Mouse (Mus musculus): Measurements from ENCODE around the gene Trub2. TPM values are rescaled to one million over a fixed set of nuclear protein-coding genes. Genes with fewer than 3 reads are reported as not detected.

Gene Trub2
- total RNA-seq, 1 experiment from 2014 or later: 31.3 TPM

DNA sequence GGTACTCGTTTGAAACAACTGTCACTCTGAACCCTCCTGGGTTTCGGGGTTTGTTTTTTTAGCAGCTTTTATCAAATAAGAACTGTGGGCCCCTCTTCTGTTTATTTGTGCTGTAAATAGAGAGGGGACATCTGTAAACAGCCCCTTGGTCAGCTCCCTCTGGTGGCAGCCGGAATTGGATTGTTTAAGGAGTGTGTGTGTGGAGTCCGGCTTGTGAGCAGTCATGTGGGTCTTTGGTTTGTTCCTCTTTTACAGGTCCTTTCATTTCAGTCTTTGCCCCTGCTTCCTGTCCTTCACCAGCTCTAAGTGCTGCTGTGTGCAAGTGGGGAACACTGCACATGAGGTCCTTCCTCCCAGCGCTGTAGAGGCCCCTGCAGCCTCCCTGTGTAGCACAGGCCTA, 48.9 kb downstream of the Trub2 start:
- ATAC-seq (replicated peaks in 1 of 2; ENCODE audit: insufficient read depth in 1 of 2, low FRiP score in 2 of 2, low TSS enrichment in 1 of 2, low read depth in 1 of 2, poor library complexity in 2 of 2, severe bottlenecking in 2 of 2): peak; percentile 79 to 91

DNA sequence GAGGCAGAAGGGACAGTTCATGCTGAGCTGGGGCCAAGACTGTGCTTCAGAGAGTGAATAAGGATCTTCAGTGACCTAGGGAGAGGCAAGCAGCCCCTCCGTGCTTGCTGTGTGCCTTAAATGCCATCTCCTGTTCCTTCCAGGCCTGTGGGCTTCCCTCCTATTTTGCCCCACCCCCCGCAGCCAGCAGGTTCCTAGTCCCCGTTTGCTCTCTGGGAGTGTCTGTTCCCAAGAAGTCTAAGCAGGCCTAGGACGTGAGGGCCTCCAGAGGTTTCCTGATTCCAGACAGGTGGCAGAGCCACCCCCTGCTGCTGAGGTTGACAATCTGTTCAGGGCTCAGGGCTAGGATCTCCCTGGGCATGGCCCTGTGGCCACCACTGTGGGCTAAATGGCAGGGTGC, 49.5 kb downstream of the Trub2 start:
- no peak for ATAC-seq (replicated peaks in 1 of 2; ENCODE audit: insufficient read depth in 1 of 2, low FRiP score in 2 of 2, low TSS enrichment in 1 of 2, low read depth in 1 of 2, poor library complexity in 2 of 2, severe bottlenecking in 2 of 2)

- ATAC-seq (replicated peaks in 1 of 2; ENCODE audit: insufficient read depth in 1 of 2, low FRiP score in 2 of 2, low TSS enrichment in 1 of 2, low read depth in 1 of 2, poor library complexity in 2 of 2, severe bottlenecking in 2 of 2): no peak
These were observed 50.9 kb downstream of the Trub2 start for GRCm38 (mm10) chr2:29737209-29737925.

DNA sequence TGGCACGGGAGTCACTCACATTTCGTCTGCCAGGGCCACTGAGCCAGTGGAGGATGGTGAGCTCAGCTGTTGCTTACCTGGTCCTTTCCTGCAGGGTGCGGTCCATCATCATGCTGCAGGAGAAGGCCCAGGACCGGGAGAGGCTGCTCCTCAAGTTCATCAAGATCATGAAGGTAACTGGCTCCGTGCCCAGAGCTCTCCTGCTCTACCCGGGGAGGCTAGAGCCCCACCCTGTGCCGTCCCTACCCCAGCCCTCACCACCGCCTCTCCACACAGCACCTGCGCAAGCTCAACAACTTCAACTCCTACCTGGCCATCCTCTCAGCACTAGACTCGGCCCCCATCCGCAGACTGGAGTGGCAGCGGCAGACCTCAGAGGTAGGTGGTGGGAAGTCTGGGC, 52.6 kb downstream of the Trub2 start:
- no peak for ATAC-seq (replicated peaks in 1 of 2; ENCODE audit: insufficient read depth in 1 of 2, low FRiP score in 2 of 2, low TSS enrichment in 1 of 2, low read depth in 1 of 2, poor library complexity in 2 of 2, severe bottlenecking in 2 of 2)

DNA sequence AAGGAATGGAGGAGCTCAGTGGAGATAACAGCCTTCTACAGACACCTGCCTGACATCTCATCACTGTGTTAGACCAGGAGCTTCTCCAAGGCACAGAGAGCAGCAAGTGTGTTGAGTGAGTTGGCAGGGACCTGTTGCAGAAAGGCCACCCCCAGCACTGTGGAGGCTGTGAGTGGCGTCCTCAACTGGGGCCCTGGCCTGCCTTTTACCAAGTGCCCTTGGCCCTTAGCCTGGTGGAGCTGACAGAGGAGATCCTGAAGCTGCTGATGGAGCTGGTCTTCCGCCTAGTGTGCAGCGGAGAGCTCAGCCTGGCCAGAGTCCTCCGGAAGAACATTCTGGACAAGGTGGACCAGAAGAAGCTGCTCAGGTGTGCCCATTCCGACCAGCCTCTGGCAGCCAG, 55.0 kb downstream of the Trub2 start:
- no peak for ATAC-seq (replicated peaks in 1 of 2; ENCODE audit: insufficient read depth in 1 of 2, low FRiP score in 2 of 2, low TSS enrichment in 1 of 2, low read depth in 1 of 2, poor library complexity in 2 of 2, severe bottlenecking in 2 of 2)

GRCm38 (mm10) chr2:29732559-29732958, 55.7 kb downstream of the Trub2 start:
- ATAC-seq (replicated peaks in 1 of 2; ENCODE audit: insufficient read depth in 1 of 2, low FRiP score in 2 of 2, low TSS enrichment in 1 of 2, low read depth in 1 of 2, poor library complexity in 2 of 2, severe bottlenecking in 2 of 2): no peak

DNA sequence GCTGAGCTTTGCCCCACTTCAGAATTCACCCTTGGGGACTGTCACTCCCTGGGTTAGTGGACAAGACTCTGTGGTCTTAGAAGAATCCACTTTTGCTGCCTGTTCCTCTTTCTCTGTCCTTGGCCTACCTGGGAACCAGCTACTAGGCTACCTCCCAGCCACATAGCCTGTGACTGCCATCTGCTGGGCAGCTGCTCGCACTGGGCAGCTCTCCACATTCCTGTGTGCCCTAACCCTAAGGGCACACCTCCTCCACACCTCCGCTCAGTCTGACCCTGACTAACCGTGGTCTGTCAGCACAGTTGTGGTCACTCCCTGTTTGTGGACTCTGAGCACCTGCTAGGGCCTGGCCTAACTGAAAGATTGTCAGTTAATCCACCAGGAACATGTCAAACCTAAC, 56.8 kb downstream of the Trub2 start:
- ATAC-seq (replicated peaks in 1 of 2; ENCODE audit: insufficient read depth in 1 of 2, low FRiP score in 2 of 2, low TSS enrichment in 1 of 2, low read depth in 1 of 2, poor library complexity in 2 of 2, severe bottlenecking in 2 of 2): peak; percentile 69 to 89

DNA sequence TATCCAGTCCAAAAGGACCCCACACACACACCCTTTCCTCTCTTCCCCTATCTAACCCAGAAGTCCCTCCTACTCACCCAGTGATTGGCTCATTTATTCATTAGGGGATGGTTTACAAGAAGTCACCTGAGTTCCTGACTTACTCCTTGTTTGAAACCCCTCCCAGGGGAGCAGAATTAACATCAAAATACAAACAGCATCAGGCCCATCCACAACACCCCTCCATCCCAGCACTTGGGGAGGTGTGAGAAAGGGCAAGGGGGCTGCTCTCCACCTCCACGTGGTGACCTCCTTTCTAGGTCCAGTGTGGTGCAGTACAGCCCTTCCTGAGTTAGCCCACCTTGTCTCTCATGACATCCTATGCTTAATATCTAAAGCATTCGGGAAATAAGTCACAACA, 58.8 kb downstream of the Trub2 start:
- ATAC-seq (replicated peaks in 1 of 2; ENCODE audit: insufficient read depth in 1 of 2, low FRiP score in 2 of 2, low TSS enrichment in 1 of 2, low read depth in 1 of 2, poor library complexity in 2 of 2, severe bottlenecking in 2 of 2): no peak

- ATAC-seq (replicated peaks in 1 of 2; ENCODE audit: insufficient read depth in 1 of 2, low FRiP score in 2 of 2, low TSS enrichment in 1 of 2, low read depth in 1 of 2, poor library complexity in 2 of 2, severe bottlenecking in 2 of 2): peak; percentile 9 to 36; a peak in 2 of 4 replicates
These were observed 63.5 kb downstream of the Trub2 start for GRCm38 (mm10) chr2:29724664-29725365.

DNA sequence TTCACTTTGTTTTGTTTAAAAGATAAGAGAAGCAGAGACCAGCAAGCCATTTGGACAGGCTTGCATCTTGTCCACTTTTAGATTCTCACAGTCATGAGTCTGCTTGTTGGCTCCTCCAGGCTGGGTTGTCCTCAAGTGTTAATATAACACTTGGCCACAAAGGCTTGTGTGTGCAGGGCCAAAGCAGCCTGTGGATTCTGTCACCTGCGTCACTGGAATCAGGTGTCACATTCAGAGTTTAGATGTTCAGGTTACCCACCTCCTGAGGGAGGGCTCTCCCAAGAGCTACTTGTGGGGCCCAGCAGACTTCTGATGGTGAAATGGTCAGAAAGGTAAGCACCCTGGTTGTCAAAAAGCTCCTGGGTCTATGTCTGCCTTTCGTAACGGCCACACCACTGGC, 65.2 kb downstream of the Trub2 start:
- ATAC-seq (replicated peaks in 1 of 2; ENCODE audit: insufficient read depth in 1 of 2, low FRiP score in 2 of 2, low TSS enrichment in 1 of 2, low read depth in 1 of 2, poor library complexity in 2 of 2, severe bottlenecking in 2 of 2): no peak

GRCm38 (mm10) chr2:29718581-29718980, 69.7 kb downstream of the Trub2 start:
- ATAC-seq (replicated peaks in 1 of 2; ENCODE audit: insufficient read depth in 1 of 2, low FRiP score in 2 of 2, low TSS enrichment in 1 of 2, low read depth in 1 of 2, poor library complexity in 2 of 2, severe bottlenecking in 2 of 2): no peak

GRCm38 (mm10) chr2:29716691-29717090, 71.6 kb downstream of the Trub2 start:
- no peak for ATAC-seq (replicated peaks in 1 of 2; ENCODE audit: insufficient read depth in 1 of 2, low FRiP score in 2 of 2, low TSS enrichment in 1 of 2, low read depth in 1 of 2, poor library complexity in 2 of 2, severe bottlenecking in 2 of 2)

DNA sequence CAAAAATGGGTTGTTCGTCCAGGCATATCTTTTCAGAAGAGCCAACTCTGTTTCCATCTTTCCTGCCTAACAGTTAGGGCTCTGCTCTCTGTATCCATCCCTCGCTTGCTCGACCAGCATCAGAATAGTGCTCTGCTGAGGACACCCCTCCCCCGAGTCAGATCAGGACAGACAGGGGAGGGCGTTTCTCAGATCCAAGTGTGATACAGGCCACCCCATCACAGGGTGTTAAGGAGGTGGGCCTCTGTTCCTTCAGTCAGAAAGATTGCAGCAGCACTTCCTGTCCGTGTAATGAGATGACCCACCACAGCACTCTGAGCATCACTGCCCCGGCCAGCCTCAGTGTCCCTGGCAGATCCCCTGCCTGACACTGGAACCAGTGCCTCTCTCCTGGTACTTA, 72.2 kb downstream of the Trub2 start:
- no peak for ATAC-seq (replicated peaks in 1 of 2; ENCODE audit: insufficient read depth in 1 of 2, low FRiP score in 2 of 2, low TSS enrichment in 1 of 2, low read depth in 1 of 2, poor library complexity in 2 of 2, severe bottlenecking in 2 of 2)

DNA sequence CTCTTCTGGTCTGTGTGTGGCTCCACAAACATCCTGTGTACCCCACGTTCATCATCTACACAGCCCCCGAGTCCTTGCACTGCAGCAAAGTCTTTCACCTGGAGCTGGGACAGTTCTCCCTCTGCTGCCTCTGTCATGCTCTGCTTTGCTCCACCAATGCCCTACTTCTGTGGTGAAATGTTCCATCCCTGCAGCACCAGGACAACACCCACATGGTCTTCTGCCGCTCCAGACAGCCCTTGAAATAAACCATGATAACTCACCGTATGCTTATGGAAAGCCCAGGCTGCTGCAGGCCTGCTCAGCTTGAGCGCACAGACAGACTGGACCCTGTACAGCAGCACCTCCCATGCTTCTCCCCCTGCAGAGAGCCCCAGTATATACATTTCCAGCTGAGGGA, 74.2 kb downstream of the Trub2 start:
- no peak for ATAC-seq (replicated peaks in 1 of 2; ENCODE audit: insufficient read depth in 1 of 2, low FRiP score in 2 of 2, low TSS enrichment in 1 of 2, low read depth in 1 of 2, poor library complexity in 2 of 2, severe bottlenecking in 2 of 2)

GRCm38 (mm10) chr2:29713501-29713900, 74.8 kb downstream of the Trub2 start:
- no peak for ATAC-seq (replicated peaks in 1 of 2; ENCODE audit: insufficient read depth in 1 of 2, low FRiP score in 2 of 2, low TSS enrichment in 1 of 2, low read depth in 1 of 2, poor library complexity in 2 of 2, severe bottlenecking in 2 of 2)

DNA sequence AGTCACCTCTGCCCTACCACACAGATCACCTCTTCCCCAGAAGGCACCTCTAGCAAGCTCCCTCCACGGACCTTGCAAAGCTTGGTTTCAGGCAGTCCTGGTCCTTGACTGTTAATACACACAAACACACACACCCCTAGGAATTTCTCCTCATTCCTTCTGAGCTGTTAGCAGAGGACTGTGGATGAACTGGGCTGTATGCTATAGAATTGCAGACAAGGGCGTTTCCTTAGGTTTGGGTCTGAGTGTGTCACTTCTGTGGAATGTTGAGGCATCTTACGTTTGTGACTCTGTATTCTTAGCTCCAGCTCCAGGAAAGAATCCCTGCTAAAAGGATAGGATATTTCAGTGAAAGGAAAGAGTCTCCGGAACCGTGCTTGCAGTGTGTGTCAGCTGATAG, 76.4 kb downstream of the Trub2 start:
- ATAC-seq (replicated peaks in 1 of 2; ENCODE audit: insufficient read depth in 1 of 2, low FRiP score in 2 of 2, low TSS enrichment in 1 of 2, low read depth in 1 of 2, poor library complexity in 2 of 2, severe bottlenecking in 2 of 2): no peak

Data from hematopoietic stem cell, adult 5-6 weeks (primary cell).